Mouse (Mus musculus) right cerebral cortex, postnatal 36 days (tissue): ENCODE results near the gene Cmc2.

Experiments
- DNase-seq, 2 experiments: peaks; one replicate each; pipeline ENCODE4 v3.0.0; 2022; ENCODE audit warnings: low spot score in 2 of 2, mixed read lengths in 1 of 2

Cmc2 gene

DNA sequence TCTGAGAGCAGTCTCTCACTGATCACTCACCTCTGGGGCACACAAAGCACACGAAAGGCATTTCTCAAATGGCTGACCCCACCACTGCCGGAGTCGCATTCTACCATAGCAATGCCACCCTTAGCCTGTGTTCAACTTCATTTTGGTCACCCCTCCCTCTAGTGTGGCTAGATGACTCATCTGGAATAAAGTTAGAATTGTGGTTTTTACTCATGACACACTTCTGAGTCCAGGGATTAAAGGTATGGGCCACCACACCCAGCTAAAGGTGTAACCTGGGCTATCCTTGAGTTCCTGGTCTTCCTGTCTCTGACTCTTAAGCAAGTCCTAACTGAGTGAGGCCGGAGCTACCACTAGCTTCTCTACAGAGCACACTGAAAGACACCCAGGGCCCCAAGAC is 15.4 kb downstream of the Cmc2 start:
- DNase-seq = no peak

DNA sequence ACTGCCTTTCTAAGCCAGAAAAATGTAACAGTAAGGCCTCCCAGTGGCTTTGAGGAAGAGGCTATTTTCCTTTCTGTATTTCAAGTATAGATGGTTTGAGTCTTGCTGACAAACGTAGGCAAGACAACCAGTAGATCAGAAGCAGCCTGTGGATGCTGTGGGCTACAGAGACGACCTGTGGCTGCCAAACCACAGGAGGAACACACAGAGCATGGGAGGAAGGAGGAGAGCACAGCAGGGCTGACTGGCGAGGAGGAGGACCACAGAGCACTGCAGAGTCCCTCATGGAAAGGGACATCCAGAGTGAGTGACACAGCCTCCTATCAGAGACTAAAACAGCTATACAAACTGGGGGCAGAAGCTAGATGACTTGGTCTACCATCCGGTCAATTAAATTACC is 16.0 kb downstream of the Cmc2 start:
- DNase-seq = no peak

GRCm38 (mm10) chr8:116904736-116905135 is 16.5 kb downstream of the Cmc2 start:
- DNase-seq = no peak

DNA sequence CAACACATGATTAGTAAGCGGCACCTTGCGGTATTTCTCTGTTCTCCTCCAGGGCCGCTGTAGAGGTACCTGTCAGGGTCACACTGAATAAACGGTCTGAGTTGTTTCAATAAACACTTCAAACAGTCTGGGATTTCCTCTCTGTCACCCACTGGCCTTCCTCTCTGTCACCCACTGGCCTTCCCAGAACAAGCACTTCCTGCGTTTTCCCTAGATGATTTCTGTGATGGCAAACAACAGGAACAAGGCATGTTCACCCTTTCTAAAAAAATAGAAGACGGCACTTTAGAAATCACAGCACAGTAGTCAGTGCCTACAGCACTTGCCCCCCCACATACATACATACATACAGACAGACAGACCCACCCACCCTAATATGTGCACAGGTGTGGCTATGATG is 25.7 kb downstream of the Cmc2 start:
- no peak for DNase-seq

GRCm38 (mm10) chr8:116893938-116894337 is 27.3 kb downstream of the Cmc2 start:
- DNase-seq = no peak

GRCm38 (mm10) chr8:116892636-116893035 is 28.6 kb downstream of the Cmc2 start:
- DNase-seq = no peak

- no peak for DNase-seq
Measured at GRCm38 (mm10) chr8:116892130-116892529, 29.1 kb downstream of the Cmc2 start.

DNA sequence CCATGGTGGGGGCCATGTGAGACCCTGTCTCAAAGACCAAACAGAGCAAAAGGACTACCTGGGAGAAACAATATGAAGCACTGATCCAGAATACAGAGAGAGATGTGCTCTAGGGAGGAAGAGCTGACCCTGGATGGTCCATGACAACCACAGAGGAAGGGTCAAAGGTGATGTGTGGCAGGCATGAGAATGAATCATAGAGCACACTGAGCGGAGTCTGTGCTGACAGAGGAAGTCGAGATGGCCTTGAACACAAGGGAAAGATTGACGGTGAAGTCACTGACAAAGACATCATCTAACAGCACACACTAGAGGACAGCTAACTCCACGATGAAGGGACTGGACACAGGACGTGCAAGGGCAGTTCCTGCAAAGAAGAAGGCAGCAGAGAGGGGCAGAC is 29.8 kb downstream of the Cmc2 start:
- DNase-seq = no peak

- no peak for DNase-seq
Measured at GRCm38 (mm10) chr8:116887813-116888212, 33.4 kb downstream of the Cmc2 start.

DNA sequence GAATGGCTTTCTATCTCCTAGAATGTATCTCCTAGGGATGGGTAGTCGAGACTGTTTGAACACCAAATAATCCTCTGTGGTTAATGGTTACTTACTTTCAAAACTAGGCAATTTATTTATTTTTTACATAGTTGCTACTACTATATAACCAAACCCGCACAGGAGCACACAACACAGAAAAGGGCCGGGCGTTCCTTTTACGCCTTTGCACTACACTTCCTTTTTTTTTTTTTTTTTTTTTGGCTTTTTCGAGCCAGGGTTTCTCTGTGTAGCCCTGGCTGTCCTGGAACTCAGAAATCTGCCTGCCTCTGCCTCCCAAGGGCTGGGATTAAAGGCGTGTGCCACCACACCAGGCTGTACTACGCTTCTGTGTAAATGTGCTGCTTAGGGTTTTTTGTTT is 39.9 kb downstream of the Cmc2 start:
- DNase-seq = no peak

DNA sequence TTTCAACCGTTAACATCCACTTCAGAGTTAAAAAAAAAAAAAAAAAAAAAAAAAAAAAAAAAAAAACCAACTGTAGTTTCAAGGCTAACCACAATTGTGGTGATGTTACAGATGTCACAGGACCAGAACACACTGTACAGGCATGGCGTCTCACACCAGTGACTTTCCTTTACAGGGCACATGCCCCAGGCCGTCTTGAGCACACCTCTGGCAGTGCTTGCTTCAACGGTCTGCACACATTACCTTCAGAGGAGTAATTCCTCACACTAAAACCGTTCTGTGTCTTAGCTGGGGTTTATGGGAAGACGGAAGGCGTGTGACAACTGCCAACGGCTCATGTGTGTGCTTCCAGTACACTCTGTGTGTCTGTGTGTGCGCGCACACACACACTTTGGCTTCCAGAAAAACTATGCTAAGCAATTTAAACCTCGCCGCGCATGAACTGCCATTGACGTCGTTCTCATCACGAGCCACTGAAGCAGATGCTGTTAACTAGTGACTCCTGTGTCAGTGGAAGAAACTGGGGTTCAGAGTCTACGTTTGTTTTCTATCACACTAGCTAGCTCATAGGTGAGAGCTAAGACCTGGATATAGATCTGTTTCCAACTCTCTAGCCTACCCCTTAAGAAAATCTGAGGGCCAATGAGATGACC is 45.3 kb downstream of the Cmc2 start:
- DNase-seq = no peak

GRCm38 (mm10) chr8:116873986-116874385 is 47.3 kb downstream of the Cmc2 start:
- no peak for DNase-seq

GRCm38 (mm10) chr8:116873586-116873985 is 47.7 kb downstream of the Cmc2 start:
- DNase-seq = no peak

GRCm38 (mm10) chr8:116872761-116873342 is 48.4 kb downstream of the Cmc2 start:
- no peak for DNase-seq

DNA sequence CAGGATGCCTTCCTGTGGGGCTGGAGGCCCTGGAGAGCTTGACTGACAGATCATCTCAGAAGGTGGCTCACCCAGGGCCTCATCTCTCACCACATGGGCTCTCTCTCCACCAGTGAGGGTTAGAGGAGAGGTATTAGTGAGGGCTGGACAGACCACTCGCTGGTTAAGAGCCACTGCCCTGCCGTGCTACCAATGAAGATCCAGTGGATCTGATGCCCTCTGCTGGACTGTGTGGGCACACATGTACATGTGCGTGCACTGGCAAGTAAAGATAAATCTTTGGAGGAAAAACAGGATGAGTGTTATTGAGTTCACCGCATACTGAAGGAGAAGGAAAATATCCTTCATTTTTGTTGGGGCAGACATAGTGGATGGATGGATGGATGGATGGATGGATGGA is 52.6 kb downstream of the Cmc2 start:
- DNase-seq = peak in 1 of 2 experiments; percentile 33

DNA sequence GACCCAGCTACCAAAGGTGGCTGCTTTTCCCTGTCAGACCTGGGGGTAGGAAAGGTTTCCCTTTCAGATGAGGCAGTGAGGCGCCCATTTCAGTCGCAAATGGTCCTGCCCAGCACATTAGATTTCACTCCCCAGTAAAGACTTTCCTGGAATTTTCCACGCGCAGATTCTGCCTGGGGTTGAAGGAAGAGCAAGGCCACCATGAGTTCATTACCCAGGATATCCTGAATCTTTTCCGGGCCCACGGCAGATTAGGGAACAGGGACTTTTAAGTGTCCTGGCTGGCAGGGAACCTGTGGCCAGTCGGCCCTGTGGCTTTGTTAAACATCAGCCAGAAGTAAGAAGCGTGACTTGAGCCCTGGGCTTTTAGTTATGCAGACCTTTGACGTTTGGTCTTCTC is 53.9 kb downstream of the Cmc2 start:
- DNase-seq = no peak

DNA sequence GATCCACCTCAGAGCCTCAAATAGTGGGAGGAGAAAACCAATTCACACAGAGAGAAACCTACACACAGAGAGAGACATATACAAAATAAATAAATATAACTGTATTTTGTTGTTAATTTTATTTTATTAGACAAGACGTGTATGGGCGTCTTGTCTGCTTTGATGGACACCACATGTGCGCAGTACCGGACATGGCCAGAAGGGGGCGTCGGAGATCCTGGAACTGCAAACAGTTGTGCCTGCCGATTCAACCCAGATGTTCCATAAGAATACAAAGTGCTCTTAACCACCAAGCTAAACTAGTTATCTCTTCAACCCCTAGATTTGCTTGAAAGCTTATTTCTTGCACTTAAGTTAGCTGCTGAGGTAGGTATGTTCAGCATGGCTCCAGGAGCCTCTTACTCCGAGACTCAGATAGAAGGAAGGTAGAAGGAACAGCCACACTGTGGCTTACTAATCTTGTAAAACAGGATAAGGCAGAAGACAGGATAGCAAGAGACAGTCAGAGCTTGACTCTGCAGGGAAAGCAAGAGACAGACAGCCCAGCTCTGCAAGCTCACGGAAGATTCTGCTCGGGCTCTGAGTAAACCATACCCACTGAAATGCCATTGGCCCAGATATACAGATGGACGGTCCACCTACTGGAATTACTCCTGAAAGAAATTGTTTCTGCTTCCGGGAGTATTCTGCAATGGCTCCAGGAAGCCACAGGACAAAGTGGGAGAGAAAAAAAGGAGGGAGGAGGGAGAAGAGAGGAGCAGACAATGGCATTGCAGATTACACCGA is 54.9 kb downstream of the Cmc2 start:
- no peak for DNase-seq

DNA sequence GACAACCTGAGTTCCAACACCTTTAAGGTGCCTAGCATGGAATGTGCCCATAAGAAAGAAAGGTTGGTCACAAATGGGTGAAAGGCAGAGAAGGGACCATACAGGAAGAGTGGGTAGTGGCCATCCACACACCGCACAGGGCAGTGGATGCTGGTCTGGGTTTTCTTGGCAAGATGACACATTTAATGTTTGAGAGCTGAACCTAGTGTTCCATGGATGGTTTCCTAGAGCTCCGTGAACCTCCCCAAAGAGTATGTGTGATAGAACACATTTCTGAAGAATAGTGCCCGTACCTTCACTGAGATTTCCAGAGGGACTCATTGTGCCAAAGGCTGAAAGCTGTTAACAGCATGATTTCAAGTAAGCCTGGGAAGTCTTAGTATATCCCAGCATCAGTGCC is 56.7 kb downstream of the Cmc2 start:
- DNase-seq = no peak

- no peak for DNase-seq
Measured at GRCm38 (mm10) chr8:116864022-116864387, 57.2 kb downstream of the Cmc2 start.

DNA sequence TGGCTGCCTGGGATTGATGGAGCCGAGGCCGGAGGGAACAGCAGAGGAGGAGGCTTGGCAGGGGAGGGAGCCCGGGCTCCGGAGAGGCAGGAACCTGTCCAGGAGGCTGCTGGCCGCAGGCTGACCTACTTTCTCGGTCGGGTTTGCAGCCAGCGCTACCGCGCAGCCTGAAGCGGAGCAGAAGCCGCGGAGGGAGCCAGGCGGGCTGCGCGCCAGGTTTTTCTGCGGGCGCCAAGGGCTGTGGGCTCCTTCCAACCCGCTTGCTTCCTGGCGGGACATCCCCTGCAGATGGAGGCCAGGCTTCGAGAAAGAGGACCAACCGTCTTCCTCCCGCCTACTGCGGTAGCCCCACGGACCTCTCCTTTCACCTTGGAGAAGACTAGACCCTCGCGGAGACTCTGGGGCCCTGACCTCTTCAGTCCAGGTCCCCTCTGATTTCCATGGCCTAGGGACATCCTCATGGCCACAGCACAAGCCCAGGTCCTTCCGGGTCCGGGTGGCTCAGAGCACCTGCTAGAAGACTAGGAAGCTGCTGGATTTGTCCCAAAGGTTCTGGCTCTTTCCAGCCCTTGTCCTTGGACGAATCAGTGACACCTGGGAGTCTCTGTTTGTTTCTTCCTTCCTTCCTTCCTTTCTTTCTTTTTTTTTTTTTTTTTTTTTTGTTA is 57.8 kb downstream of the Cmc2 start:
- DNase-seq = peak; percentile 43 to 57

DNA sequence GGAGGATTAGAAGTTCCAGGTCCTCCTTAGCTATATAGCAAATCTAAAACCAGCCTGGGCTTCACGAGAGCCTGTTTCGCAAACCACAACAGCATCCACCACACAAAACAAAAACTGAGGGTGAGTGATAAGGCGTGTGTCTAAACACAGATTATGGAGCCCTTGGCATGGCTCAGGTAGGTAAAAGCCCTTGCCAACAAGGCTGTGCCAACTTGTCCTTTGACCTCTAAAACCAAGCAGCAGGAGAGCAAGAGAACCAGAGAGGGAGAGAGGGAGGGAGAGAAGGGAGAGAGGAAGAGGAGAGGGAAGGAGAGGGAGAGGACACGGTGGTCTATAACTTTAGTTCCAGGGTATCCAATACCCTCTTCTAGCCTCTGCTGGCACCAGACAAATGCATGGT is 59.1 kb downstream of the Cmc2 start:
- no peak for DNase-seq

DNA sequence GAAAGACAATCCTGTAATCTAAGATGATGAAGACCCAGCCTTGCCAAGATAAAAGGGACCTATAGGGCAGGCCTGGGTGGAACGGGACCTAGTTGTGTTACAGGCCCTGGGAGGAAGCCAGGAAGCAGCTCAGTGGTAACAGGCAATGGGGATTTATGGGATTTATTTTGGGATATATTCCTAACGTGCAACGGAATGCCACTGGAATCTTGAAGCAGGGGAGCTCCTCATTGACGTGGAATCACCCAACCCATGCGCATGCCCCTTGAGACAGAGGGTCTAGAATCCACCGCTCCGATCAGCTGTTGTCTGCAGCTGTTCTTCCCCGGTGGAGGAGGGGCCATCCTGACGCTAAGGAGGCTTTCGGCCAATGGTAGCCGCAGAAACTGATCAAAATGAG is 69.2 kb downstream of the Cmc2 start:
- no peak for DNase-seq

DNA sequence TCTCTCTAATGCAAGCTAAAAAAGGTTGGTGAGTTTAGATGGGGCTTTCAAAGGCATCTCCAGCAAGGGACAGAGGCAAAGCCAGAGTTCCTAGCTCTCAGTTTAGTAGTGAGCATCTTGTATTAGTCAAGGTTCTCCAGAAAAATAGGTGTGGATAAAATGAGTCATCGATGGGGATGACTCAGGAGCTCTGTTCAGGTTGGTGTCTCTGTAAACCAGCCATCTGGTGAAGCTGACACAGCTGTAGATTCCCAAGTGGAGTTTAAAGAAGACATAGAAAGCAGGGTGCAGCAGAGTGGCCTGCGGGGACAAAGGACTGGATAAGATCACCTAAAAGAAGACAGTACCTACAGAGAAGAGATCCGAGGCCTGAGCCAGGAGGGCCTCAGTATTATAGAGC is 73.2 kb downstream of the Cmc2 start:
- DNase-seq = no peak
